Mouse (Mus musculus) ovary, adult 18-20 months (tissue): ENCODE data around the gene Hcrt.

ENCODE experiments used
- DNase-seq: peaks from one replicate; pipeline ENCODE4 v3.0.0; 2022; ENCODE audit warnings: low spot score, mixed read lengths

Gene Hcrt

GRCm38 (mm10) chr11:100711783-100712615, 50.7 kb downstream of the Hcrt start, which contains the start of gene Kat2a:
Gene Kat2a (minus strand): TSS chr11:100712465.
- peak; percentile 76 for DNase-seq
